ENCODE assay signal across 29 mouse cellular contexts in genomic region chr7:4906466-4906950, GRCm38 (mm10). TPM values are rescaled to one million over a fixed set of nuclear protein-coding genes. Genes with fewer than 3 reads are reported as not detected.
A peak's percentile ranks its signal among the peaks of the same experiment; 100 is the strongest.
DNase-seq lines count a peak whose midpoint lies in the region; ATAC-seq and TF ChIP-seq lines count a peak whose summit lies in the region.
"Had no signal": no experiment of that assay in that cellular context is flagged by ENCODE, and none has a peak within 500 bp of the region (broad histone marks: within the 10 kb centered on the region; RNA-seq: fewer than 3 reads in every experiment).

Gene Gm36210 (minus strand): TSS chr7:4906516.

- H3K4me2 ChIP-seq in forebrain, embryonic 11.5 days (ENCODE audit: low read depth, low read length, severe bottlenecking), result no peak within 1 kb of the TSS
- no peak within 1 kb of the TSS for H3K4me2 ChIP-seq in forebrain, embryonic 15.5 days (replicated peaks)
- H3K4me2 ChIP-seq in hindbrain, embryonic 11.5 days (replicated peaks; ENCODE audit: low read depth, low read length), result no peak within 1 kb of the TSS
- H3K4me2 ChIP-seq: heart, embryonic 15.5 days; hindbrain, embryonic 15.5 days; kidney, embryonic 15.5 days; limb, embryonic 13.5 days; liver, embryonic 12.5 days; stomach, embryonic 15.5 days had no signal

- 12% methylated on average over 10 of the region's 10 CpGs for WGBS in forebrain, embryonic 11.5 days
- WGBS in forebrain, embryonic 15.5 days, result 4% methylated on average over 10 of the region's 10 CpGs
- WGBS in hindbrain, embryonic 11.5 days, result 67% methylated on average over 10 of the region's 10 CpGs
- 68% methylated on average over 10 of the region's 10 CpGs for WGBS in hindbrain, embryonic 10.5 days

- no peak for TF ChIP-seq POLR2A in brain, embryonic 14.5 days (IDR thresholded peaks at IDR 0.05; ENCODE audit: borderline replicate concordance, extremely low read depth, insufficient read depth, insufficient read length, poor library complexity, severe bottlenecking)

- peaks cover 6% of the 10 kb centered on the region for H3K4me1 ChIP-seq in forebrain, embryonic 11.5 days (replicated peaks; ENCODE audit: control insufficient read depth, insufficient read depth, low read length)
- no peaks in the 10 kb centered on the region for H3K4me1 ChIP-seq in forebrain, embryonic 15.5 days
- no peaks in the 10 kb centered on the region for H3K4me1 ChIP-seq in hindbrain, embryonic 11.5 days (replicated peaks; ENCODE audit: control insufficient read depth, insufficient read depth, low read length)
- 0 out of 2 replicates have a peak, but pooled peaks cover 2% of the 10 kb centered on the region for H3K4me1 ChIP-seq in hindbrain, embryonic 10.5 days (replicated peaks)
- H3K4me1 ChIP-seq in E14TG2a.4 (replicated peaks; ENCODE audit: low read depth, low read length), result peaks cover 86% of the 10 kb centered on the region
- H3K4me1 ChIP-seq: hindbrain, embryonic 15.5 days; liver, embryonic 12.5 days; megakaryocyte, embryonic 14.5 days; stomach, embryonic 15.5 days had no signal

- peak within 1 kb of the TSS; percentile 53; the same call in 1 of the 2 replicates for H3K27ac ChIP-seq in forebrain, embryonic 11.5 days (ENCODE audit: low read depth, low read length)
- no peak within 1 kb of the TSS for H3K27ac ChIP-seq in forebrain, embryonic 15.5 days (replicated peaks)
- H3K27ac ChIP-seq in hindbrain, embryonic 11.5 days (ENCODE audit: low read depth, low read length), result no peak within 1 kb of the TSS
- H3K27ac ChIP-seq in hindbrain, embryonic 10.5 days, result no peak within 1 kb of the TSS
- H3K27ac ChIP-seq: heart, embryonic 15.5 days; hindbrain, embryonic 15.5 days; kidney, embryonic 15.5 days; limb, embryonic 13.5 days; liver, embryonic 12.5 days; stomach, embryonic 15.5 days had no signal

- H3K27me3 ChIP-seq in forebrain, embryonic 11.5 days (ENCODE audit: control insufficient read depth, insufficient read depth, low read length), result no peaks in the 10 kb centered on the region
- no peaks in the 10 kb centered on the region for H3K27me3 ChIP-seq in forebrain, embryonic 15.5 days
- H3K27me3 ChIP-seq in hindbrain, embryonic 11.5 days (ENCODE audit: control insufficient read depth, insufficient read depth, low read length), result no peaks in the 10 kb centered on the region
- H3K27me3 ChIP-seq in hindbrain, embryonic 10.5 days (ENCODE audit: insufficient read depth, poor library complexity, severe bottlenecking), result no peaks in the 10 kb centered on the region
- no peaks in the 10 kb centered on the region for H3K27me3 ChIP-seq in E14TG2a.4 (ENCODE audit: insufficient read depth, low read length)
- H3K27me3 ChIP-seq: heart, embryonic 15.5 days; hindbrain, embryonic 15.5 days; kidney, embryonic 15.5 days; stomach, embryonic 15.5 days had no signal

- no peaks in the 10 kb centered on the region for H3K36me3 ChIP-seq in forebrain, embryonic 11.5 days (ENCODE audit: control insufficient read depth, insufficient read depth, low read length)
- H3K36me3 ChIP-seq in forebrain, embryonic 15.5 days, result no peaks in the 10 kb centered on the region
- no peaks in the 10 kb centered on the region for H3K36me3 ChIP-seq in hindbrain, embryonic 11.5 days (ENCODE audit: control insufficient read depth, insufficient read depth, low read length)
- H3K36me3 ChIP-seq in hindbrain, embryonic 10.5 days, result no peaks in the 10 kb centered on the region
- H3K36me3 ChIP-seq in E14TG2a.4 (ENCODE audit: insufficient read depth, low read length), result peaks cover 74% of the 10 kb centered on the region
- H3K36me3 ChIP-seq: heart, embryonic 15.5 days; hindbrain, embryonic 15.5 days; kidney, embryonic 15.5 days; limb, embryonic 13.5 days; liver, embryonic 12.5 days; stomach, embryonic 15.5 days had no signal

- no peak for DNase-seq in forebrain, embryonic 11.5 days (ENCODE audit: low spot score)
- DNase-seq in hindbrain, embryonic 11.5 days (ENCODE audit: low spot score), result no peak
- DNase-seq in hindbrain, embryonic 10.5 days (ENCODE audit: low spot score), result no peak
- peak; percentile 58 for DNase-seq in brain, embryonic 14.5 days (ENCODE audit: low read depth)
- no peak for DNase-seq in left cerebral cortex, adult 8-10 months (ENCODE audit: low spot score in 2 of 2)
- DNase-seq in lung, postnatal 36 days, result no peak
- DNase-seq: adrenal gland, adult 2 months; cerebellum, adult 9-11 months; embryo, embryonic 11 days; gastrocnemius, postnatal 25 days; heart, adult 18-20 months; kidney, adult 18-20 months; liver, postnatal 0 days; midbrain, embryonic 14.5 days; right cerebral cortex, postnatal 25 days had no signal

- peak; percentile 73 for ATAC-seq in forebrain, embryonic 11.5 days (replicated peaks; ENCODE audit: low FRiP score)
- ATAC-seq in forebrain, embryonic 15.5 days (replicated peaks), result no peak
- ATAC-seq in hindbrain, embryonic 11.5 days (ENCODE audit: low FRiP score), result no peak
- ATAC-seq: activated CD4-positive, CD25-positive, alpha-beta regulatory T cell, adult 4 months; liver, embryonic 12.5 days; liver, postnatal 0 days had no signal

- TF ChIP-seq CTCF in E14TG2a.4 (conservative IDR thresholded peaks at IDR 0.05; ENCODE audit: low read length), result no peak
- TF ChIP-seq CTCF in brain, embryonic 14.5 days (IDR thresholded peaks at IDR 0.05; ENCODE audit: borderline replicate concordance, extremely low read depth, insufficient read depth, insufficient read length), result no peak

- H3K9ac ChIP-seq in forebrain, embryonic 11.5 days (ENCODE audit: low read length), result peak within 1 kb of the TSS; percentile 32
- no peak within 1 kb of the TSS for H3K9ac ChIP-seq in forebrain, embryonic 15.5 days (replicated peaks)
- H3K9ac ChIP-seq in hindbrain, embryonic 11.5 days (ENCODE audit: low read depth, low read length), result 0 out of 2 replicates have a peak within 1 kb of the TSS, but pooled peaks have one; percentile 7
- H3K9ac ChIP-seq: heart, embryonic 15.5 days; hindbrain, embryonic 15.5 days; kidney, embryonic 15.5 days; limb, embryonic 13.5 days; liver, embryonic 12.5 days; liver, postnatal 0 days; stomach, embryonic 15.5 days had no signal

- no peak within 1 kb of the TSS for H3K4me3 ChIP-seq in forebrain, embryonic 11.5 days (ENCODE audit: low read depth, low read length)
- H3K4me3 ChIP-seq in forebrain, embryonic 15.5 days, result no peak within 1 kb of the TSS
- H3K4me3 ChIP-seq in hindbrain, embryonic 11.5 days (ENCODE audit: low read depth, low read length), result no peak within 1 kb of the TSS
- no peak within 1 kb of the TSS for H3K4me3 ChIP-seq in hindbrain, embryonic 10.5 days
- H3K4me3 ChIP-seq in E14TG2a.4 (replicated peaks; ENCODE audit: low read length), result peak within 1 kb of the TSS; percentile 48
- H3K4me3 ChIP-seq: heart, embryonic 15.5 days; hindbrain, embryonic 15.5 days; kidney, embryonic 15.5 days; limb, embryonic 13.5 days; liver, embryonic 12.5 days; megakaryocyte, embryonic 14.5 days; stomach, embryonic 15.5 days had no signal

- H3K9me3 ChIP-seq in forebrain, embryonic 11.5 days (ENCODE audit: control insufficient read depth, low read length), result no peaks in the 10 kb centered on the region; the same call in 1 of the 2 replicates
- H3K9me3 ChIP-seq in forebrain, embryonic 15.5 days, result no peaks in the 10 kb centered on the region
- no peaks in the 10 kb centered on the region for H3K9me3 ChIP-seq in hindbrain, embryonic 11.5 days (ENCODE audit: control insufficient read depth, low read length)
- peaks cover 6% of the 10 kb centered on the region; the same call in 1 of the 2 replicates for H3K9me3 ChIP-seq in hindbrain, embryonic 10.5 days
- no peaks in the 10 kb centered on the region for H3K9me3 ChIP-seq in E14TG2a.4 (ENCODE audit: low read length)
- H3K9me3 ChIP-seq: heart, embryonic 15.5 days; hindbrain, embryonic 15.5 days; kidney, embryonic 15.5 days; limb, embryonic 13.5 days; liver, embryonic 12.5 days; megakaryocyte, embryonic 14.5 days; stomach, embryonic 15.5 days had no signal

RNA-seq across cellular contexts. Expression of gene Gm36210, which starts in this region (rescaled TPM):
- 0.56 and 0.59 TPM in 2 replicates for polyA plus RNA-seq in forebrain, embryonic 11.5 days (2014; fragmentation: Nextera tagmentation; extraction: Ambion mirVana)
- 0.31 and 0.33 TPM in 2 replicates for polyA plus RNA-seq in forebrain, embryonic 15.5 days (2015; fragmentation: Nextera tagmentation; extraction: Ambion mirVana)
- polyA plus RNA-seq in hindbrain, embryonic 11.5 days (2014; fragmentation: Nextera tagmentation; extraction: Ambion mirVana), result 0.11 TPM in 1 of 2 replicates, not detected in the other
- not detected in 2 replicates for polyA plus RNA-seq in hindbrain, embryonic 10.5 days (2016; fragmentation: Nextera tagmentation; extraction: Ambion mirVana)
- 0.77 and 1.3 TPM in 2 replicates for polyA plus RNA-seq in brain, embryonic 14.5 days (2012; rRNA removed)
- total RNA-seq in left cerebral cortex, adult 8-10 months (2022), result under 1 TPM in 3 of 4 experiments, not detected in 1; 0.48 to 0.65 (median 0.51) TPM
- total RNA-seq: heart, adult 18-20 months; heart, postnatal 25 days; monocyte, adult 5-6 weeks had no signal
- polyA plus RNA-seq: activated CD4-positive, CD25-positive, alpha-beta regulatory T cell, adult 4 months; adrenal gland, adult 2 months; heart, embryonic 15.5 days; intestine, embryonic 14.5 days; kidney, embryonic 15.5 days; limb, embryonic 13.5 days; liver, embryonic 12.5 days; liver, postnatal 0 days; lung, embryonic 16.5 days; stomach, embryonic 15.5 days had no signal

Comparison
In these comparisons a context has a peak if more than half of its experiments do, and no peak if none do; other contexts are left out.
1. Peak in ATAC-seq, H3K27ac ChIP-seq and H3K9ac ChIP-seq in forebrain, embryonic 11.5 days; RNA of the gene not detected or under 1 TPM.